Mouse (Mus musculus) myocyte (in vitro differentiated cells): ENCODE measurements around the gene 1700020N15Rik.

Source experiments
- CEBPB ChIP-seq: IDR thresholded peaks from 2 replicates; pipeline ENCODE4 v1.6.1; 2011; ENCODE audit warnings: mild to moderate bottlenecking, moderate library complexity; ENCODE audit not compliant: poor library complexity, insufficient read depth, severe bottlenecking
- MAX ChIP-seq: IDR thresholded peaks from one replicate; pipeline ENCODE4 v1.6.1; 2011; ENCODE audit warnings: low read depth, mild to moderate bottlenecking, control low read depth
- MYOD1 ChIP-seq, 3 experiments: IDR thresholded peaks; one replicate each; pipeline ENCODE4 v1.6.1; 2011; ENCODE audit warnings: control low read depth in 2 of 3, low read depth in 2 of 3, mild to moderate bottlenecking in 2 of 3, moderate library complexity in 1 of 3; ENCODE audit not compliant: insufficient read length in 2 of 3, control insufficient read depth in 1 of 3
- MYOG ChIP-seq, 3 experiments: IDR thresholded peaks; one replicate each; pipeline ENCODE4 v1.6.1; 2011; ENCODE audit warnings: control low read depth in 2 of 3, low read depth in 2 of 3, mild to moderate bottlenecking in 2 of 3; ENCODE audit not compliant: insufficient read length in 2 of 3, control insufficient read depth in 1 of 3, insufficient read depth in 1 of 3
- POLR2A ChIP-seq: IDR thresholded peaks from one replicate; pipeline ENCODE4 v1.6.1; 2011; ENCODE audit warnings: low read depth, mild to moderate bottlenecking, control low read depth, moderate library complexity; ENCODE audit not compliant: insufficient read length
- POLR2AphosphoS2 ChIP-seq: IDR thresholded peaks from one replicate; pipeline ENCODE4 v1.6.1; 2011; ENCODE audit warnings: low read depth, control low read depth; ENCODE audit not compliant: insufficient read length
- REST ChIP-seq: IDR thresholded peaks from one replicate; pipeline ENCODE4 v1.6.1; 2011; ENCODE audit warnings: mild to moderate bottlenecking, control low read depth, moderate library complexity; ENCODE audit not compliant: insufficient read depth, insufficient read length
- TCF3 ChIP-seq: IDR thresholded peaks from one replicate; pipeline ENCODE4 v1.6.1; 2011; ENCODE audit warnings: low read depth, control low read depth; ENCODE audit not compliant: insufficient read length
- USF1 ChIP-seq: IDR thresholded peaks from one replicate; pipeline ENCODE4 v1.6.1; 2011; ENCODE audit warnings: low read depth, mild to moderate bottlenecking, control low read depth, moderate library complexity

- no peak for TF ChIP-seq TCF3
- no peak for TF ChIP-seq MYOG (IDR thresholded peaks at IDR 0.05; ENCODE audit: control insufficient read depth in 1 of 3, insufficient read depth in 1 of 3, insufficient read length in 2 of 3, low read depth in 2 of 3)
- TF ChIP-seq USF1 = no peak
- no peak for TF ChIP-seq CEBPB
- no peak for TF ChIP-seq REST
- TF ChIP-seq POLR2A = no peak
- TF ChIP-seq POLR2AphosphoS2 = no peak
- TF ChIP-seq MYOD1 (IDR thresholded peaks at IDR 0.05; ENCODE audit: control insufficient read depth in 1 of 3, insufficient read length in 2 of 3, low read depth in 2 of 3) = no peak
- no peak for TF ChIP-seq MAX
Measured at GRCm38 (mm10) chrX:69976790-69977579, 31.9 kb downstream of the 1700020N15Rik start.
